Mouse (Mus musculus): ENCODE results near the gene Ccr1. TPM values are rescaled to one million over a fixed set of nuclear protein-coding genes. Genes with fewer than 3 reads are reported as not detected.

Gene Ccr1
- total and polyA plus RNA-seq, 3 experiments, result 1.6 to 4.9 (median 1.6) TPM

- Histone ChIP-seq H3K4me2 (ENCODE audit: insufficient read depth, low read depth, poor library complexity, severe bottlenecking) (peak overlapping the region; percentile 84), H3K9ac (ENCODE audit: insufficient read depth, low read depth) (peak overlapping the region; percentile 87), H3K4me1 (ENCODE audit: control insufficient read depth in 1 of 2, insufficient read depth in 2 of 2) (peaks cover 30 to 52% of the 10 kb centered on the region in 2 experiments)
These were observed 40.3 kb downstream of the Ccr1 start for GRCm38 (mm10) chr9:123928118-123928758.

DNA sequence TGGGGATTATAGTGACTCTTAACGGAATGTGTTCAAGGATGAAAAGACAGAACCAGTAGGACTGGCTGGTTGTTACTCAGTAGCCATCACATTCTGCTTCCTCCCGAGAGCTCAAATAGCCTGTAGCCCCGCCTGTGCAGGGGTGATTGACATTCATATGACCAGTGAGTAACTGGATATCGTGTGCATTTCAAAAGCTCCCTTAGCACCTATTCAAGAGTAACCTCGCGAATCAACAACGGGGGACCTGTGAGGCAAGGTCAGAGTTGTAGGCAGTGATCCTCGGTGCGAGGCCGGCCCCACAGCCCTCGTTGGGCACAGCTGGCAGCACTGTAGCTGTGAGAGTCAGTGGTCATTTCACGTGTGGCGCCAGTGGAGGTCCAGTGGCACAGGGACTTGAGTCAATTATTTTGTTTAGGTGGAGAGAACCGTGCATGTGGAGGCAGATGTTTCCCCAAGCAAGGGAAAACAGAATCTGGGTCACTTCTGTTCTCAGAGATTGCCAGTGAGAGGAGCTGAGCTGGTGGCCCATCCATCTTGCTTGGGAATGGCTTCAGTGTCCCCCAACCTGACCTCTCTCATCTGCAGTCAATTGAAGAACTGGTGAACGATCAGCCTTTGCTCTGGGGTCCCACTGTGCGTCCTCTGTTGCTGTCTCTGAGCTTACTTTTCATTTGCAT is 41.1 kb downstream of the Ccr1 start:
- H3K79me2 ChIP-seq (replicated peaks; ENCODE audit: control insufficient read depth, extremely low read depth, insufficient read depth, poor library complexity, severe bottlenecking), result no peaks in the 10 kb centered on the region
- in situ Hi-C loops (cut with MboI; ENCODE audit: low pct_ligation_motif_present, low pct_unique_long_range_greater_than_20kb, low sequenced_read_pairs) (no loop called here), dilution Hi-C loops (cut with MboI; ENCODE audit: extremely low pct_ligation_motif_present, extremely low pct_unique_long_range_greater_than_20kb, low sequenced_read_pairs) (no loop called here)
- no peaks in the 10 kb centered on the region for H3K36me3 ChIP-seq (replicated peaks in 1 of 2; ENCODE audit: control insufficient read depth in 1 of 2, insufficient read depth in 1 of 2, low read length in 1 of 2)
- peak; percentile 14; the same call in 1 of the 2 replicates for TF ChIP-seq BHLHE40 (IDR thresholded peaks at IDR 0.05; ENCODE audit: low read depth, low read length)
- TF ChIP-seq NRF1 (IDR thresholded peaks at IDR 0.05; ENCODE audit: low read depth, low read length), result no peak
- peak; percentile 16; the same call in 1 of the 2 replicates for TF ChIP-seq POLR2A (IDR thresholded peaks at IDR 0.05; ENCODE audit: low read depth, low read length)
- peak; percentile 17; the same call in 1 of the 2 replicates for TF ChIP-seq TCF12 (IDR thresholded peaks at IDR 0.05; ENCODE audit: low read depth, low read length)
- TF ChIP-seq MAX (IDR thresholded peaks at IDR 0.05; ENCODE audit: low read length), result no peak
- H3K27ac ChIP-seq (ENCODE audit: insufficient read depth, low read depth), result peak overlapping the region; percentile 99
- peak overlapping the region; percentile 84 for H3K4me2 ChIP-seq (ENCODE audit: insufficient read depth, low read depth, poor library complexity, severe bottlenecking)
- peak; percentile 58 for DNase-seq (ENCODE audit: extremely low read depth)
- peak overlapping the region; percentile 87 for H3K9ac ChIP-seq (ENCODE audit: insufficient read depth, low read depth)
- H3K27me3 ChIP-seq (replicated peaks), result no peaks in the 10 kb centered on the region
- H3K4me3 ChIP-seq (replicated peaks in 1 of 3; ENCODE audit: low read depth in 2 of 3, low read length in 2 of 3, poor library complexity in 1 of 3), result peak overlapping the region; percentile 12 to 46 (median 44)
- no peaks in the 10 kb centered on the region for H3K9me3 ChIP-seq (replicated peaks; ENCODE audit: low read length)
- peaks cover 30 to 52% of the 10 kb centered on the region in 2 experiments for H3K4me1 ChIP-seq (ENCODE audit: control insufficient read depth in 1 of 2, insufficient read depth in 2 of 2)

More at GRCm38 (mm10) chr9:123928118-123928758, 40.3 kb downstream of the Ccr1 start:
- Histone ChIP-seq H3K27me3 (replicated peaks) (no peaks in the 10 kb centered on the region), H3K36me3 (replicated peaks in 1 of 2; ENCODE audit: control insufficient read depth in 1 of 2, insufficient read depth in 1 of 2, low read length in 1 of 2) (no peaks in the 10 kb centered on the region), H3K79me2 (replicated peaks; ENCODE audit: control insufficient read depth, extremely low read depth, insufficient read depth, poor library complexity, severe bottlenecking) (no peaks in the 10 kb centered on the region), H3K4me3 (replicated peaks in 1 of 3; ENCODE audit: low read depth in 2 of 3, low read length in 2 of 3, poor library complexity in 1 of 3) (peak overlapping the region; percentile 12 to 51 (median 46)), H3K9me3 (replicated peaks; ENCODE audit: low read length) (no peaks in the 10 kb centered on the region), H3K27ac (ENCODE audit: insufficient read depth, low read depth) (peak overlapping the region; percentile 99)
- dilution Hi-C loops (cut with MboI; ENCODE audit: extremely low pct_ligation_motif_present, extremely low pct_unique_long_range_greater_than_20kb, low sequenced_read_pairs) (no loop called here), in situ Hi-C loops (cut with MboI; ENCODE audit: low pct_ligation_motif_present, low pct_unique_long_range_greater_than_20kb, low sequenced_read_pairs) (no loop called here)
- TF ChIP-seq CHD2 (IDR thresholded peaks at IDR 0.05; ENCODE audit: low read length), result 0 out of 2 replicates have a peak, but pooled peaks have one; percentile 60
- TF ChIP-seq MAX (IDR thresholded peaks at IDR 0.05; ENCODE audit: low read length), result peak; percentile 46; the same call in 1 of the 2 replicates
- peak; percentile 7; the same call in 1 of the 2 replicates for TF ChIP-seq TBP (conservative IDR thresholded peaks at IDR 0.05; ENCODE audit: low read depth, low read length)
- TF ChIP-seq RCOR1 (conservative IDR thresholded peaks at IDR 0.05; ENCODE audit: low read depth, low read length), result no peak; the same call in 1 of the 2 replicates
- no peak for TF ChIP-seq HCFC1 (IDR thresholded peaks at IDR 0.05; ENCODE audit: low read depth, low read length)
- TF ChIP-seq NELFE (IDR thresholded peaks at IDR 0.05; ENCODE audit: low read depth, low read length), result no peak
- peak; percentile 8; the same call in 1 of the 2 replicates for TF ChIP-seq MEF2A (IDR thresholded peaks at IDR 0.05; ENCODE audit: borderline replicate concordance, low read depth, low read length)
- TF ChIP-seq CTCF (conservative IDR thresholded peaks at IDR 0.05 in 1 of 2, IDR thresholded peaks at IDR 0.05 in 1 of 2; ENCODE audit: low read depth in 2 of 2, low read length in 2 of 2), result no peak
- no peak for TF ChIP-seq ZC3H11A (IDR thresholded peaks at IDR 0.05; ENCODE audit: low read depth, low read length)
- no peak; the same call in 1 of the 2 replicates for TF ChIP-seq RAD21 (IDR thresholded peaks at IDR 0.05; ENCODE audit: low read depth, low read length)
- no peak for TF ChIP-seq ZKSCAN1 (IDR thresholded peaks at IDR 0.05; ENCODE audit: borderline replicate concordance, low read depth, low read length)
- no peak; the same call in 1 of the 2 replicates for TF ChIP-seq POLR2AphosphoS2 (IDR thresholded peaks at IDR 0.05; ENCODE audit: low read depth, low read length)
- peak; percentile 77 for TF ChIP-seq EP300 (IDR thresholded peaks at IDR 0.05; ENCODE audit: low read length)
- TF ChIP-seq NRF1 (IDR thresholded peaks at IDR 0.05; ENCODE audit: low read depth, low read length), result no peak
- TF ChIP-seq E2F4 (IDR thresholded peaks at IDR 0.05; ENCODE audit: insufficient replicate concordance, low read depth, low read length), result no peak
- TF ChIP-seq ETS1 (conservative IDR thresholded peaks at IDR 0.05; ENCODE audit: low read depth, low read length), result peak; percentile 90
- TF ChIP-seq JUND (conservative IDR thresholded peaks at IDR 0.05; ENCODE audit: low read depth, low read length), result peak; percentile 40; the same call in 1 of the 2 replicates
- no peak for TF ChIP-seq GABPA (IDR thresholded peaks at IDR 0.05; ENCODE audit: insufficient replicate concordance, low read depth, low read length)
- TF ChIP-seq POLR2A (IDR thresholded peaks at IDR 0.05; ENCODE audit: low read depth, low read length), result no peak; the same call in 1 of the 2 replicates
- peak; percentile 69 for TF ChIP-seq SIN3A (IDR thresholded peaks at IDR 0.05; ENCODE audit: low read length)
- TF ChIP-seq UBTF (IDR thresholded peaks at IDR 0.05; ENCODE audit: low read depth, low read length), result no peak
- 0 out of 2 replicates have a peak, but pooled peaks have one; percentile 18 for TF ChIP-seq ZMIZ1 (IDR thresholded peaks at IDR 0.05; ENCODE audit: low read depth, low read length)
- TF ChIP-seq ELF1 (IDR thresholded peaks at IDR 0.05; ENCODE audit: low read depth, low read length), result peak; percentile 78
- peak; percentile 14; the same call in 1 of the 2 replicates for TF ChIP-seq JUN (IDR thresholded peaks at IDR 0.05; ENCODE audit: insufficient read depth, low read depth, low read length)
- no peak; the same call in 1 of the 2 replicates for TF ChIP-seq MYC (IDR thresholded peaks at IDR 0.05; ENCODE audit: low read depth, low read length)
- TF ChIP-seq USF2 (conservative IDR thresholded peaks at IDR 0.05; ENCODE audit: low read depth, low read length), result no peak
- TF ChIP-seq SMC3 (IDR thresholded peaks at IDR 0.05; ENCODE audit: low read depth, low read length), result no peak
- TF ChIP-seq MXI1 (IDR thresholded peaks at IDR 0.05; ENCODE audit: low read depth, low read length), result peak; percentile 58; the same call in 1 of the 2 replicates
- TF ChIP-seq KAT2A (IDR thresholded peaks at IDR 0.05; ENCODE audit: insufficient replicate concordance, low read length), result no peak
- TF ChIP-seq CHD1 (IDR thresholded peaks at IDR 0.05; ENCODE audit: low read depth, low read length), result no peak; the same call in 1 of the 2 replicates
- TF ChIP-seq USF1 (IDR thresholded peaks at IDR 0.05; ENCODE audit: low read depth, low read length), result no peak
- no peak for TF ChIP-seq PAX5 (IDR thresholded peaks at IDR 0.05; ENCODE audit: low read length)
- peak; percentile 8; the same call in 1 of the 2 replicates for TF ChIP-seq MAZ (IDR thresholded peaks at IDR 0.05; ENCODE audit: low read depth, low read length)
- TF ChIP-seq MAFK (IDR thresholded peaks at IDR 0.05; ENCODE audit: insufficient replicate concordance, low read length), result 0 out of 2 replicates have a peak, but pooled peaks have one; percentile 38
- TF ChIP-seq IRF4 (IDR thresholded peaks at IDR 0.05; ENCODE audit: low read depth, low read length), result peak; percentile 64
- TF ChIP-seq BHLHE40 (IDR thresholded peaks at IDR 0.05; ENCODE audit: low read depth, low read length), result peak; percentile 98
- peak; percentile 78; the same call in 1 of the 2 replicates for TF ChIP-seq TCF12 (IDR thresholded peaks at IDR 0.05; ENCODE audit: low read depth, low read length)
- TF ChIP-seq ZNF384 (IDR thresholded peaks at IDR 0.05; ENCODE audit: low read depth, low read length), result no peak
- peak; percentile 92 for DNase-seq (ENCODE audit: extremely low read depth)
